Mouse (Mus musculus) heart, adult 2 months (tissue): ENCODE measurements around the gene Mthfsd.

ENCODE experiments used
- CTCF ChIP-seq: fragments of 200-600 bp; IDR thresholded peaks from 2 replicates; pipeline ENCODE4 v1.8.1; 2022; ENCODE audit warnings: antibody characterized with exemption, mild to moderate bottlenecking, moderate library complexity
- EP300 ChIP-seq: fragments of 200-500 bp; IDR thresholded peaks from 2 replicates; pipeline ENCODE4 v1.6.1; 2011; ENCODE audit warnings: low read depth, low read length, control low read depth; ENCODE audit not compliant: insufficient read depth
- POLR2A ChIP-seq: fragments of 200-500 bp; IDR thresholded peaks from 2 replicates; pipeline ENCODE4 v1.6.1; 2011; ENCODE audit warnings: mild to moderate bottlenecking, low read depth, low read length, control low read depth; ENCODE audit not compliant: insufficient read depth

DNA sequence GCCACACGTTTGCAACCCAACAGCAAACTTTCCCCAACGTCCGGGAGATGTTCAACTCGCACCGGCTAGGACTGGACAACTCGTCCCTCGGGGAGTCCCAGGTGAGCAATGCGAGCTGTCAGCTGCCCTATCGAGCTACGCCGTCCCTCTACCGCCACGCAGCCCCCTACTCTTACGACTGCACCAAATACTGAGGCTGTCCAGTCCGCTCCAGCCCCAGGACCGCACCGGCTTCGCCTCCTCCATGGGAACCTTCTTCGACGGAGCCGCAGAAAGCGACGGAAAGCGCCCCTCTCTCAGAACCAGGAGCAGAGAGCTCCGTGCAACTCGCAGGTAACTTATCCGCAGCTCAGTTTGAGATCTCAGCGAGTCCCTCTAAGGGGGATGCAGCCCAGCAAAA, 9.7 kb upstream of the Mthfsd start:
- no peak for TF ChIP-seq CTCF
- no peak for TF ChIP-seq POLR2A
- no peak for TF ChIP-seq EP300
